Mouse (Mus musculus) kidney, adult 11 months (tissue): ENCODE results near the gene Cdc42ep4.

Experiments
- DNase-seq: peaks from one replicate; pipeline ENCODE4 v3.0.0; 2022

Gene Cdc42ep4

DNA sequence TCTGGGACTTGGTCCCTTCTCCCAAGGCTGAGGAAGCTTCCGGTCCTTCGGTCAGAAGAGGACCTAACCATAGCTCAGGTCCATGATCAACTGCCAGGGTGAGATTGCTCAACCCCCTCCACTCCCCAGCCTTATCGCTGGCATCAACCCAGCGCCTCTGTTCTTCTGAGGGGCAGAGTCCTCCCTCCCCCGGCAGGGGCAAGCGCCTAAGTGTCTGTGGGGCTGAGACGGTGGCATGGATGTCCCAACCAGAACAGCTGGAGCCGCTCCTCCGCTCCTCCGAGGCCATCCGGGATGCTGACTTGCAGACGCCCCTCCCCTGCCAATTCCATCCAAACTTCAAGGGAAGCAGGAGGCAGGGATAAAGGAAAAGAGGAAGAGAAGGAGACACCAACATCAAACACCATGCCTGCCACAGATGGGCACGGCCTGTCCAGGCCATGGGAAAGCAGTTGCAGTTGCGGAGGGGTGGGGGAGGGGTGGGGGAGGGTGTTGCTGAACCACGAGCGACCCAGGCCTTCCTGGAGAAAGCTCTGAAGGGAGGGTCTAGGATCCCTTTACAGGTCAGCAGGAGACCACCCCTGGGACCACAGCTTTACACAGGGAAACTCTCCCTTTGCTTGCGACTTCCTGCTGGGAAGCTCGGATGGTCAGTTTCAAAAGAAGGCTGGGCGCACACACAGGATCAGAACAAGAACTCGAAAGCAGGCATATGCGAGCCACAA is 2.7 kb downstream of the Cdc42ep4 start:
- DNase-seq = peak; percentile 46

DNA sequence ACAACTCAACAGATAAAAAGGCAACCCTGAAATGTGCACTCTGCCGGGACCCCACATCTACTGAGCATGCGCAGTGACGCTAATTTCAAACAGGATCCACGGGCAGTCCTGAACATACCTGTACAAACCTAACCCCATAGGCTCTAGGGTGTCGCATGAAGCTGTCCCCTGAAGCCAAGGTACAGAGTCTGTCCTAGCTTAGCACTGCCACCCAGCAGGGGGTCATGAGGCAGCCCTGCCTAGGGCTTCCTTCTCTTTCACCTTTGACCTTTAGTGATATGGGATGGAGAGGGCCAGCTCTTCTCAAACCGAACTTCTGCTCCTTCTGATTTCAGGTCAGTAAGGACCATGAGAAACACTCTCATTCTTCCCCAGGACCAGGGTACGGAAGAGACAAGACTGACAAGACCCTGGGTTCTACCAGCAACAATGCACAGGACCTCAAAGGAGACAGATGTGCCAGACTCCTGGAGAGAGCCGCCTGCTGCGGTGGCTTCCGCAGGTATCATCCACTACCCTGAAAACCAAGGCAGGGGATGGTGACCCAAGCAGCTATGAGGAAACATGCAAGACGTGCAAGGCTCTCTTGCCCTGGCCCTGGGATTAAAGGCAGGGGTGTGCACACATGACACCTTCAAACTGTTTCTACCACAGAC is 3.8 kb downstream of the Cdc42ep4 start:
- no peak for DNase-seq

DNA sequence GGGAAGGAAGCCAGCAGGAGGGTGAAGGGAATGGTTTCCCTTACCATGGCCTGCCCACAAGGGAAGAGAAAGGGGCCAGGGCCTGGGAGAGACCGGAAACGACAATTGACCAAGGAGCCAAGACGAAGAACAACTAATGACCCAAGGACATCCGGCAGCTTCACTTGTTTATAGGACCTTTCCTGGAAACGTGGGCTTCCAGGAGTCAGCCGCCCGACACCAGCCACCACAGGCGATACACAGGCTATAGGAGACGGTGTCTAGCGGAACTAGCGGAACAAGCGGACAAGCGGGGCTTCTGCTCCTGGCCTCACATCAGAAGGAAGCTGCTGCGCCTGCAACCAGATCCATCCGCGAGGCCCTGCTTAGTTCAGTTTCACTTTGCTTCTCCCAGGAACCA is 4.6 kb downstream of the Cdc42ep4 start:
- peak; percentile 69 for DNase-seq

GRCm38 (mm10) chr11:113745961-113746360 is 5.7 kb downstream of the Cdc42ep4 start:
- DNase-seq = no peak

DNA sequence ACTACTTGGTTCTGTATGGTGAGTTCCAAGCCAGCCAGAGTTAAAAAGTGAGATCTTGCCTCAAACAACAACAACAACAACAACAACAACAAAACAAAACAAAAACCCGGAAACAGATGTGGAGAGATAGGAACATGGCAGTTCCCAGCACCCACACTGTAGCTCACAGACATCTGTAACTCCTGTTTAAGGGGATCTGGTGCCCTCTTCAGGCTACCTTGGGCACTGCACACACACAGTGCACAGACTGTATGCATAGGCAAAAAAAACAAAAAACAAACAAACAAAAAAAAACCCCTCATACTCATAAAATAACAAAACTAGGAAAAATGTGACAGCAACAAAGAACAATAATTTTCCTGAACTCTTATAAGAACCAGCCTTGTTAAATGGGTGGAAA is 8.7 kb downstream of the Cdc42ep4 start:
- no peak for DNase-seq

DNA sequence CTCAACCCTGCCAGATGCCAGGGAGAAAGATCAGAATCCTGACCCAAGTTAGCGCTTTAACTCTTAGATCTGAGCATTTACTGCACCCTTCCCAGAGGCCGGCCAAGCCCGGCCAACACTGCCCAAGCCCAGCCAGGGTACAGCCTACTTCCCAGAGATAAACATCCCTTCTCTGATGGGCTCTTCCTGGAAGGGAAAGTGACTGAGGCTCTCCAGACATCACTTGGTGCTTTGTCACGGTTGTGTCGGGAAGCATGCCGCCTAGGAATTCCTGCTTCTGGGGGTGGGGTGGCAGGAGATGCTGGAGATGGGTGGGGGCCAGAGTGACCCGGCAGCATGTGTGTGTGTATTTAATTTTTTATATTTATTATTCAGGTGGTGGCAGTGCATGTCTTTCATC is 11.6 kb downstream of the Cdc42ep4 start:
- no peak for DNase-seq

DNA sequence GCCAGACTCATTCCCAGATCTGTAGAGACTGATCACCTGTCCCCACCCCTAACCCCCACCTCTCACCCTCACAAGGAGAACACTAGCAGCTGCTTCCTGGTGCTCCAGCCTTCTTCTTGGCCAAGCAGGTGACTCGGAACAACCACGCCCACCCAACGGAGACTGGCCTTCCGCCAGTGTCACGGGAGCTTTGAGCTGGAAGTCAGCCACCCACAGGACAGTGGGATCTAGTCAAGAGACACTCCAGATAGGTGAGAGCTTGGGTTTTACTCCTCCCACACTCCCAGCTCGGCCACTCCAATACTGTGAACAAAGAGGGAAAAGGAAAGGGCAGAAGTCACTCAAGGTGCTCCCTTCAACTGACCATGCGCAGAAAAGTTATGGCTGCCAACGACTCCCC is 12.5 kb downstream of the Cdc42ep4 start:
- peak; percentile 90 for DNase-seq

DNA sequence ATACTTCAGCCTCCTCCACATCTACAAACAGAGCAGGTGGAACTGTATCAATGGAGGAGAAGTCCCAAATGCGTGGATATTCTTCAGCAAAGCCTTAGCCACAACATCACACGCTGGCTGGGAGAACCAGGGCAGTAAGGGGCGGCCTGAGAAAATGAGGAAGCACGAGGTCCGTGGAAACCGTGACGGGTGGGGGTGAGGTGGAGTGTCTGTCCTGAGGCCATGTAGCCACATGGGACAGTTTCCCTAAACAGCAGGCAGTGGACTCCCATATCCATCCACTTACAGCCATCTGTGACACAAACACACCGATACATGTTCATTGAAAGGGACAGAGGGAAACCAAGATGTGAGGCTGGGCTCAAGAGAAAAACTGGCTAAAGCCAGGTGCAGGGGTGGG is 13.8 kb downstream of the Cdc42ep4 start:
- no peak for DNase-seq

DNA sequence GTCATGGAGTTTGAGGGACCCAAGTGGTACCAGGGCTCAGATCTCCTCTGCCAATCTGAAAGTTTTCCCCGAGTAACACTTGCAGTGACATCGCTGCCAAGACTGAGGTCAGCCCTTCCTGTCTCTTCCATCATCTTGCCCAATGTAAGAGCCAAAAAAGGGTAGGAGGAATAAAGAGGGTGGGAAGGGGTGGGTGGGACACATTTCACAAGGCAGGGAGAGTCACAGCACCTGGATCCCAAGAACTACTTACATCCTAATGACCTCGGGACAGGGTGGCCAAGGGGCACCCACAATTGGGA is 14.2 kb downstream of the Cdc42ep4 start:
- no peak for DNase-seq

GRCm38 (mm10) chr11:113736848-113737552 is 14.7 kb downstream of the Cdc42ep4 start:
- no peak for DNase-seq

DNA sequence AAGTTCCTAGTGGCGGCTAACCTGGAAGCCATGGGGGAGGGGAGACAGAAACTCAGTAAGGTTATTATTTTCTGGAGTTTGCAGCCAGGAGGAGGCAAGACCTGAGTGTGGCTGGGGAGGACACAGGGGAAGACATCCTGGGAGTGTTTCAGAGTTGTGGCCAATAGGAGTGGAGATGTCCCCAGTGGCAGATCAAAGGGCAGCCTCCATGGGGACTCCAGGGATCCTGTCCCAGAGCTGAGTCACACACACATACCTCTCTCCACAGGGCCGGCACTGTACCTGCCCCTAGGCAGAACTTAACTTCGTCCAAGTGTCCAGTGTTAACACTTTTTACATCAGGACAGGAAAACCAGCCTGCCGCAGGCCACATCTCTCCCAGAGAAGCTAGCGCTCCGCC is 16.5 kb downstream of the Cdc42ep4 start:
- DNase-seq = peak; percentile 63

- DNase-seq = peak; percentile 64
Observed at GRCm38 (mm10) chr11:113733631-113734364, 17.9 kb downstream of the Cdc42ep4 start.

- DNase-seq = no peak
Observed at GRCm38 (mm10) chr11:113731945-113732612, 19.6 kb downstream of the Cdc42ep4 start.

DNA sequence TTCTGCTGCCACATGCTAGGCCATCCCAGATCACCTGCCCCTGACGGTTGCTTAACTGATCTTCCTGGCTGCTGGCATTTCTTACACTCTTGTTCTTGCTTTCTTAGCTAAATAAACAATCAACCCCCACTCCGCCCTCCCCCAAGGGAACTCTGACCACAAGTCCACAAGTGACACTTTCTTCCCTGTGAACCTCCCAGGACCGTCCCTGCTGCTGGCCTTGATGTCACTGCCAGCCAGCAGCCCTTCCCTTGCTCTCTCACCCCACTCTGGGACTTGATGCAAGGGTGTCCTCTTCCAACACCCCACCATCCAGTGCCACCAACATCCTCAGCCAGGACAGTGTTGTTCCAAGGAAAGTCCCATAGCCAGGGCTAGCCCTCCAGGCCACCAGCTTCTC is 20.8 kb downstream of the Cdc42ep4 start:
- peak; percentile 43 for DNase-seq

DNA sequence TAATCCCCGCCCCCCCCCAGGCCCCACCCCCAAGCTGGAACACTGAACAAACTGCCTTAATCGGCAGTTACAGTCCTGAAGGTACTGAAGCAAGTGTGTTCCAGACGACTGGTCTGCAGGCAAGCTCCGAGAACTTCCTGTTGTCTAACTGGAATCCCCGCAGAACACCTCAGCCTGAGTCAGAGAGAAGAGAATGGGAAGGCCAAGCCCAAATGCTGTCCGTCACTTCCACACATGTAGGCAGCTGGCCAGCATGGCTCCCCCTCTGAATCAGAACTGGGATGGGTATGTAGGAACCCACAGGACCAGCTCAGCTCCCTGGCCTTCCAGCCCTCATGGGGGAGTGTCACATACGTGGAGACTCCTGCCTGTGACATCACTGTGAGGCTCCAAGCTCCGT is 21.8 kb downstream of the Cdc42ep4 start:
- DNase-seq = peak; percentile 47

DNA sequence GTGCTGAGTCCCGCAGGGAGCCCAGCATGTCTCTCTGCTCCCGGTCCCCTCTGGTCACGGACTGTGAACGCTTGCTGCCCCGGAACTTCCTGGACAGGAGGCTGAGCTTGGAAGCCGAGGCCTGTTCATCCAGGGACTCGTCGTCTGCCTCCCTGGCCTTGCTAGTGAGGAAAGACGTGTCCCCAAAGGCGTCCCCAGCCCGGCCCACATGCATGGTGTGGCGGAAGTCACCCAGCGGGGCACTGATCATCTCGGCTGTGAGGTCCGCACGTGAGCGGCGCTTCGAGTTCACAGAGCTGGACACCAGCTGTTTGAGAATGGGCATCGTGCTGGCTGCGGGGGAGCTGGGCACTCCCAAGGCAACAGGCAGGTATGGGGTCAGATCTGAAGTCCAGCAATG is 22.4 kb downstream of the Cdc42ep4 start:
- DNase-seq = no peak

DNA sequence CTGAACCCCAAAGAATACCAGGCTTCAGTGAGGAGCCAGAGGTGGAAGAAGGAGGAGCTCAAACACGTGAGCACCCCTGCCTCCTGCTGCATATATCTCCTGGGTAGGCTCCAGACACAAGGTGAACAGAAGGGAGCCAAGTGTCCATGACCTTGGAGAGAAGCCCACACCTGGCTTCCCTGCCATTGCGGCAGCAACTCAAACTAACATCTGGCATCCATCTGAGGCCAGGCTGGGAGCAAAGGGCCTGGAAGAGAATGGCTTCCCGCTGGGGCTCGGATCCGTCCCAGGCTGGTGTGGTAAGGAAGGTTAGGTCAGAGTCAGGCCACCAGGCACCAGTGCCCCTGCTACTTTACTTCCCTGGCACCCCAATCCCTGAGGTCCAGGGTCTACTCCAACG is 23.7 kb downstream of the Cdc42ep4 start:
- DNase-seq = no peak

GRCm38 (mm10) chr11:113726994-113727888 is 24.4 kb downstream of the Cdc42ep4 start:
- no peak for DNase-seq

DNA sequence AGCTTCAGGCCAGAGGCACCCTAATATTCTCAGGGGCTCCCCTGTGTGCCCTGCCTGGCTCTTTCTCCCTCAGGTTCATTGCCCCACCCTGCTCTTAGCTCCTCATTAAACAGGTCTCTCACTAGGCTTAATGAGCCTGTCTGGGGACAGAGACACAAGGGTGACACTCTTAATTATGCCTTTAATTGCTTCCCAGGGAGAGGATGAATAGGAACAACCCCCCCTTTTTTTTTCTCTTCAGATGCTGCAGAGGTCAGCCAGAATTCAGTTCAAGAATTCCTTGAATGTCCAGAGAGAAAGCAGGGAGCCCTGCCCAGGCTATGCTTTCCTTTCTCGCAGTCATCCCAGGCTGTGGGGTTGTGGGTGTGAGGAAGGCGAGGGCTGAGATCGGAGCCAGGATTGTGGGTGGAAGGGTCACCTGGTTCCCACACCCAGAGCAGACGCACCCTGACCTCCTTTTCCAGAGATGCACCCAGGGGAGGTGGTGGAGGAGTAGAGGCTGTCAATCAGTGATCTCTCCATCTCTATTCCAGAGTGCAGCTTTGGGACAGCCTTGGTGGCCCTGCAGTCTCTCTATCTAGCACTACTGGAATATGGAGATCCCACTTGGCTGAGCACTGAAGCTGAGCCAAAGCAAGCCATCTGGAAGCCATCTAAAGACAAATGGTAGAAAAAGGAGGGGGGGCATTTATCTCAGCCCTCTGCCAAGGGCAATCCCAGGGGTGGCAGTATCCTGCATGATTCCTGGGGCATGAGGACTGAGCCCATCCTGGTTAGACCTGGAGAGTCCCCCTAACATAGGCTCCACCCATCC is 26.2 kb downstream of the Cdc42ep4 start:
- DNase-seq = peak; percentile 38

DNA sequence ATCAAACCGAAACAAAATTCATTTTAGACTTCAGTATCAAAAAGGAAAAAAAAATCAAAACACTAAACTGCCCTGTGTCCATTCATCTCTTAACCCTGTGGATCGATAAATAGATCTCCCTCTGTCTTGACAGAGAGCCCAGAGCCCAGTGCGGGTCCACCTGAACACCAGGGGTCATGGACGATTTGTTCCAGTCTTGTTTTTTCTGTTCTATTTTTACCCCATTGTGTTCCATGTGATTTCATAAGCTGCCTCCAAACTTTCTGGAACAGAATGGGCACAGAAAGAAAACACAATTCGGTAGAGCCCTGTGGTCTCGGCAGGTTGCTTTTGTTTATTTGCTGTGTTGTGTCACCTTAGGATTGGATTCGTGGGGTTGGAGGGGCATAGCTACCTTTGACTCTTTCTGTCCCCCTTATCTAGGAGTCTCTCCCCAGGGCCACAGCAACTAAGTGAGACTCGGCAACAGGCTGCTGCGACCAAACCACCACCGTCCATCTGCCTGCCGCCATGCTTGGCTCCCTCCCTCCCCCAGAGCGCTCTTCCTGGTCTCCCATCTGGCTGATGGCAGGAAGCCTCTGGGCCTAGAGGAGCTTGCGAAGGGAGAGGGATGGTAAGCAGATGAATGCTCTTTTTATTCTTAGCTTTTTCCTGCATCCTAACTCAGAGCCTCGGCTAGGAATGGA is 29.1 kb downstream of the Cdc42ep4 start:
- DNase-seq = no peak
